Mouse (Mus musculus) heart, embryonic 16.5 days (tissue): Measurements from ENCODE around the gene Gpr132. TPM values are rescaled to one million over a fixed set of nuclear protein-coding genes. Genes with fewer than 3 reads are reported as not detected.

Experiments used
- ATAC-seq: fragments of 200-750 bp; cut with Nextera tagmentation; replicated peaks from 2 replicates; pipeline ENCODE4 v1.8.0; 2017; ENCODE audit warnings: moderate number of reproducible peaks; ENCODE audit not compliant: insufficient read depth, low FRiP score; ENCODE audit errors: extremely low read depth
- H3K27ac ChIP-seq: fragments of 300-500 bp; sonication (generic); 2 replicates; pipeline ENCODE4 v1.5.1; 2014; ENCODE audit warnings: mild to moderate bottlenecking, low read length, control low read depth, moderate library complexity
- H3K27me3 ChIP-seq: fragments of 300-500 bp; sonication (generic); 2 replicates; pipeline ENCODE4 v1.6.1; 2014; ENCODE audit warnings: low read length, mixed read lengths; ENCODE audit not compliant: control insufficient read depth, insufficient read depth
- H3K36me3 ChIP-seq: fragments of 300-500 bp; sonication (generic); 2 replicates; pipeline ENCODE4 v1.6.1; 2014; ENCODE audit not compliant: control insufficient read depth, insufficient read depth
- H3K4me1 ChIP-seq: fragments of 300-500 bp; sonication (generic); 2 replicates; pipeline ENCODE4 v1.6.1; 2014; ENCODE audit warnings: low read length, mixed read lengths; ENCODE audit not compliant: control insufficient read depth, insufficient read depth
- H3K4me2 ChIP-seq: fragments of 300-500 bp; sonication (generic); 2 replicates; pipeline ENCODE4 v1.6.1; 2014; ENCODE audit warnings: low read depth, mild to moderate bottlenecking, control low read depth, low read length
- H3K4me3 ChIP-seq: fragments of 300-500 bp; sonication (generic); 2 replicates; pipeline ENCODE4 v1.5.1; 2014; ENCODE audit warnings: mild to moderate bottlenecking, control low read depth, low read length
- H3K9ac ChIP-seq: fragments of 300-500 bp; sonication (generic); 2 replicates; pipeline ENCODE4 v1.6.1; 2014; ENCODE audit warnings: low read length, control low read depth
- H3K9me3 ChIP-seq: fragments of 300-500 bp; sonication (generic); replicated peaks from 2 replicates; pipeline ENCODE4 v1.6.1; 2016; ENCODE audit warnings: low read length; ENCODE audit not compliant: control insufficient read depth
- WGBS: fragments of 180-500 bp; shearing (Covaris S2); extraction: QIAGEN DNeasy Blood & Tissue Kit; methylation state at CpG from one replicate; pipeline ENCODE4 v1.1.7; 2014; 5-methylcytosine and 5-hydroxymethylcytosine counted together
- polyA plus RNA-seq: library from polyadenylated mRNA; unstranded; fragments of >200 nt; fragmentation: Nextera tagmentation; extraction: Ambion mirVana; gene quantifications from 2 replicates; pipeline ENCODE4 v1.2.1, GENCODE M21; 2015

Gene Gpr132
- polyA plus RNA-seq, 1 experiment from 2014 or later: 3.6 TPM

- Histone ChIP-seq H3K4me1 (peaks cover 28% of the 10 kb centered on the region), H3K4me2 (peak within 1 kb of the TSS; percentile 98), H3K9me3 (no peaks in the 10 kb centered on the region), H3K27ac (no peak within 1 kb of the TSS), H3K9ac (peak within 1 kb of the TSS; percentile 59), H3K4me3 (peak within 1 kb of the TSS; percentile 61), H3K36me3 (no peaks in the 10 kb centered on the region), H3K27me3 (peaks cover 18% of the 10 kb centered on the region)
- no peak for ATAC-seq
- WGBS: 5% methylated on average over 54 of the region's 69 CpGs
These were observed 65.9 kb downstream of the Gpr132 start, which contains the start of gene Ahnak2 for GRCm38 (mm10) chr12:112801864-112802846. Gene Ahnak2 (minus strand): TSS chr12:112802657.

Other genes starting within 250 kb of the Gpr132 start
- gene Adssl1, start 248.2 kb downstream of the Gpr132 start, polyA plus RNA-seq: 108 and 118 TPM in 2 replicates
- gene Siva1, start 223.5 kb downstream of the Gpr132 start, polyA plus RNA-seq: 117 and 139 TPM in 2 replicates
- gene Akt1, start 193.3 kb downstream of the Gpr132 start, polyA plus RNA-seq: 51.4 and 56.7 TPM in 2 replicates
- gene Zbtb42, start 189.4 kb downstream of the Gpr132 start, polyA plus RNA-seq: 4.9 and 6.9 TPM in 2 replicates
- 4.3 and 5.1 TPM in 2 replicates for gene Cep170b, start 147.8 kb downstream of the Gpr132 start, polyA plus RNA-seq
- 19.4 and 32.5 TPM in 2 replicates for gene Pld4, start 107.6 kb downstream of the Gpr132 start, polyA plus RNA-seq
- 2.0 and 2.1 TPM in 2 replicates for gene Ahnak2, start 65.6 kb downstream of the Gpr132 start, polyA plus RNA-seq
- 6.0 and 8.4 TPM in 2 replicates for gene Clba1, start 59.3 kb downstream of the Gpr132 start, polyA plus RNA-seq
- gene Cdca4, start 38.8 kb downstream of the Gpr132 start, polyA plus RNA-seq: 44.7 and 53.2 TPM in 2 replicates
- gene Jag2, start 61.5 kb upstream of the Gpr132 start, polyA plus RNA-seq: 4.0 and 5.4 TPM in 2 replicates
- 36.0 and 43.3 TPM in 2 replicates for gene Nudt14, start 73.9 kb upstream of the Gpr132 start, polyA plus RNA-seq
- 26.0 and 26.1 TPM in 2 replicates for gene Btbd6, start 108.3 kb upstream of the Gpr132 start, polyA plus RNA-seq
- gene Brf1, start 132.5 kb upstream of the Gpr132 start, polyA plus RNA-seq: 38.3 and 42.6 TPM in 2 replicates
- gene Pacs2, start 146.3 kb upstream of the Gpr132 start, polyA plus RNA-seq: 7.0 and 8.2 TPM in 2 replicates
- not detected in 2 replicates for gene Tex22, start 206.3 kb upstream of the Gpr132 start, polyA plus RNA-seq
- 10.8 and 12.1 TPM in 2 replicates for gene Mta1, start 230.1 kb upstream of the Gpr132 start, polyA plus RNA-seq